Mouse (Mus musculus) spleen, adult 18-20 months (tissue): ENCODE measurements around the gene Ephx1.
"Not testable (repeated sequence)": the region's sequence is repeated elsewhere in the genome, so short reads cannot be mapped to it uniquely, and the experiment has no call there.

Source experiments
- DNase-seq, 2 experiments: peaks; one replicate each; pipeline ENCODE4 v3.0.0; 2022; ENCODE audit warnings: mixed read lengths in 2 of 2

Ephx1 gene

GRCm38 (mm10) chr1:180967261-180967660 lies 53.4 kb downstream of the Ephx1 start:
- DNase-seq, result no peak

GRCm38 (mm10) chr1:180966542-180966941 lies 54.2 kb downstream of the Ephx1 start:
- no peak for DNase-seq

GRCm38 (mm10) chr1:180965786-180966185 lies 54.9 kb downstream of the Ephx1 start:
- DNase-seq, result no peak

GRCm38 (mm10) chr1:180958797-180959196 lies 61.9 kb downstream of the Ephx1 start:
- DNase-seq, result no peak

DNA sequence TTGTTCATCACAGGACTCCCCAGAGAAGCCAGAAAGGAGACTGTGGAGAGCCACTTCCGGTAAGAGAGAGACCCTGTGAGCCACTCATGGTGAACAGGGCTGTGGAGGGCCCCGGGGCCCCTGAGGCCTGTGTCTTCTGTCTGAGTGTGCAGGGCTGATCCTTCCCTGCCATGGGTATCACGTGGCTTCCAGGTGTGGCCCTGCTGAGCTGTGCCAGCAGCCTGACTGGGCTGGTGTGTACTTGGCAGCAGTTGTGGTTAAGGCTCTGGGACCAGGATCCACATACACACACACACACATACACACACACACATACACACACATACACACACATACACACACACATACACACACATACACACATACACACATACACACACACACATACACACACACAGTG lies 62.7 kb downstream of the Ephx1 start:
- DNase-seq, result no peak

GRCm38 (mm10) chr1:180956973-180957381 lies 63.7 kb downstream of the Ephx1 start:
- peak in 1 of 2 experiments; percentile 19 for DNase-seq

GRCm38 (mm10) chr1:180956401-180956800 lies 64.3 kb downstream of the Ephx1 start:
- DNase-seq, result no peak

- DNase-seq, result no peak
Observed at GRCm38 (mm10) chr1:180952808-180953207, 67.9 kb downstream of the Ephx1 start.

DNA sequence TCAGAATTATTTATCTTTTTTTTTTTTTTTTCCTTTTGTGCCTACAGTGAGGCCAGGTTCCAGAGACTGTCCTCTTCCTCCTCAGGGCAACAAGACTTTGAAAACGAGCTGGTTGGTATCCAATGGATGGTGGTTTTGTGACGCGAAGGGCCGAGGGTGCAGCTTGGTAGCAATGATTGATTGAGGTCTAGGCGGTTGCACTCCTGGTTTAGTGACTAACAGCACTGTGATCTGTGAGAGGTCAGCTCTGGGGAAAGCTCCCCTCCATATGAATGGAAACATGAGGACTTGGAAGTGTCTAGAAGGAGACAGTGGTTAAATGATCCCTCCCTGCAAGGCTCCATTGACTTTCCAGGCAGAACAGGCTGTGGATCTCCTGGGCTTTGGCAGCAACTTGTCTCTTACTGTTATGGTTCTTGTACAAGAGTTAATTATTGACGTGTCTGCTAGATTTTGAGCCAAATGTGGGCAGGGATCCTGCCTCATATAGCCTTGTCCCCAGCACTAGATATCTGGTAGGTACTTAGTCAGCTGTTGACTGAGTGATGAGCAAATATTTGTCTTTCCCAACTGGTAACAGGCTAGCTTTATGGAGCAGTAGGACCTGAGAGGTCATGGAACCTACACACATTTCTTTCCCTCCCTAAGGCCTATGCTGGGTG lies 68.5 kb downstream of the Ephx1 start:
- no peak for DNase-seq

- DNase-seq, result no peak
Observed at GRCm38 (mm10) chr1:180946448-180946847, 74.3 kb downstream of the Ephx1 start.

GRCm38 (mm10) chr1:180945001-180945980 lies 75.4 kb downstream of the Ephx1 start:
- DNase-seq, result no peak

DNA sequence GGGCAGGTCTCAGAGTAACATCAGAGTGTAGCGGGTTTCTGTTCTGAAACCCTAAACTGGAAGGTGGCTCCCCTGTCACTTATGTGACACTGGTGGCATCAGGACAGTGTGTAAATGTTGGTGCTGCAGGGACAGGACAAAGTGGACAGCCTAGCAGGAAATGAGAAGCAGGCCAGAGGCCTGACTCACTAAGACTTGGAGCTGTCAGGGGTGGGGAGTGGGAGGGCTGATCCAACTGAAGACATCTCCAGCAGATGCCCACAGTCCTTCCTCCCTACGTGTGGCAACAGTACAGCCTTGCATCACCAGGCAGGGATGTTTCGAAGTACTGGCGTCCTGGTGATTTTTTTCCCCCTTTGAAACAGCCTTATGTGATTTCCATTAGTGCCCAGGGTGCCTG lies 76.2 kb downstream of the Ephx1 start:
- no peak for DNase-seq

- no peak for DNase-seq
Observed at GRCm38 (mm10) chr1:180943896-180944295, 76.8 kb downstream of the Ephx1 start.

DNA sequence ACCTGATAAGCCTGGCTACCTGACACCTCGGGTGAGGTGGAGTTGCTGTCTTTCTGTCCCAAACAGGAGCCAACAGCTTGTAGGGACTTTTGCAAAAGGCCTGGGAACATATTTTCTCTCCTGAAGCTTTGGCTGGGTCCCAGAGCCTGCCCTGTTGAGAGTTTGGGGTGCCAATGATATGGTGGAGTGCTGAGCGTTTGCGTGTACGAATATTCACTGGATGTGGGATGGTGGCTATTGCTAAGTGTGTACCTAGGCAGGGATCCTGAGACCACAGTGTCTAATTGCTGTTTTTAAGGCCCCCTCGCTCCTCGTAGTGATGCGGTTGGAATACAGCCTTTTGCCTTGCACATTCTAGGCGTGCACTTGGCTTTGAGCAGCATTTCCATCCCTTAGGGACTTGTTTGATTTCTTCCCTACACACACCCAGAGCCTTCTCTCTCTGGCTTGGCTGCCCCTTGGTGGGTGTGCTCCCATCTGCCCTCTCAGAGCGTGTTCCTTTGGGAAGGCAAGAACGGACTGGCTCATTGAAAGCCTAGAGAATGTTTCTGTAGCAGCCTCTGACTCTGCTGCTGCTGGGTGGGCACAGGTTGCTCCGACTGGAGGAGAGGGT lies 77.6 kb downstream of the Ephx1 start:
- no peak for DNase-seq

DNA sequence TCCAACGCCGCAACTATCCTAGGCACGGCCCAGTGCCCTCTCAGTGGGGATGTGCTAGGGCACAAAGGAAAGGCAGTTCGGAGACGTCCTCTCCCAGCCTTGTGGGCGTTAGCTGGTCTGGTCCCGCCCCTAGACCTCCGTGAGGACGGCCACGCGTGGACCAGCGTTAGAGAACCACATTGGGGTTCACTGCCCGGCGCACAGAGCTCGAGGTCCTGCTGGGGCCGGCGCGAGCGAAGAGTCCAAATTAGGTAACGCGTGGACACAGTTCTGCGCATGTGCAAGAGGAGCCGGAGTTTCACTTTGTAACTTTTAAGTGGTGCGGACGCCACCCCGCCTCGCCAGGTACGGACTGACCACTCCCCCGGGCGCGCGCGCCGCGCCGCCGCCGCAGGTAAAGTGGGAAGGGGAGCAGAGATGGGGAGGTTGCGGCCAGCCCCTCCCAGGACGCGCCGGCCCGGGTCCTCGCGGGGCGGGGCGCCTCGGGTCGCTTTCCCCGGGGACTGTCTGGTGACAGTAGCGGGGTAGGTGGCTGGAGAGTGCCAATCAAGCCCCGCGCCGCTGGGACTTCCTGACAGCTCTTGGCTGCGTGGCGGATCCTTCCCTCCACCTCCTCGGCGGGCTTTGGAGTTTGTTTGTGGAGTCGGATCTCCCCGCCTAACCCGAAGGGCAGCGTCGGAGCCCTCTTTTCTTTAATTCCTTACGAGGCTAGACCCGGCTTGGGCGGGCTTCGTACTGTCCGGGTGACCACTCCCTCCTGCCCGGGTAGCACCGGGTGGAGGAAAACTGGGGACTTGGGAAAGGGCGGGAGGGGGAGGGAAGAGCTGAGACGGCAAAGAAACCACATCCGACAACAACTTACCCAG lies 78.3 kb downstream of the Ephx1 start, which contains the start of gene Tmem63a:
Gene Tmem63a (plus strand): TSS at position 179 of the 866 bp plus-strand sequence.
- DNase-seq, result peak; percentile 64 to 76

DNA sequence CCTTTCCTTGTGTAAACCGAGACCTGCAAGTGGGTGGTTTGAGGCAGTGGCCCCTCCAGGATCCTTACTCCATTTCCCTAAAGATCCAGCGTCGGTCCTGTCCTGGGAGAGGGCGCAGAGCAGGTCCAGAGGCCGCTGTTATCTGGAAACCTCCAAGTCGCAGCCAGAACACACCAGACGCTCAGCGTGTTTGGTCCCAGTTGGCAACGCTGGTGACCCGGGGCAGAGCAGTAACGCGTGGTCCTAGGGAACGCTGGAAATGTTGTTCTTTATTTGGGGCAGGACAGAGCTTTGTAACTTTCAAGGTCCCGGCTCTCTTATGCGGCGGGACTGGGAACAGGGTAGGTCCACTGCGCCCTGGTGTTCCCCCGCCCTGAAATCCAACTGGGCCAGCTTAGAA lies 79.0 kb downstream of the Ephx1 start:
- DNase-seq, result no peak

DNA sequence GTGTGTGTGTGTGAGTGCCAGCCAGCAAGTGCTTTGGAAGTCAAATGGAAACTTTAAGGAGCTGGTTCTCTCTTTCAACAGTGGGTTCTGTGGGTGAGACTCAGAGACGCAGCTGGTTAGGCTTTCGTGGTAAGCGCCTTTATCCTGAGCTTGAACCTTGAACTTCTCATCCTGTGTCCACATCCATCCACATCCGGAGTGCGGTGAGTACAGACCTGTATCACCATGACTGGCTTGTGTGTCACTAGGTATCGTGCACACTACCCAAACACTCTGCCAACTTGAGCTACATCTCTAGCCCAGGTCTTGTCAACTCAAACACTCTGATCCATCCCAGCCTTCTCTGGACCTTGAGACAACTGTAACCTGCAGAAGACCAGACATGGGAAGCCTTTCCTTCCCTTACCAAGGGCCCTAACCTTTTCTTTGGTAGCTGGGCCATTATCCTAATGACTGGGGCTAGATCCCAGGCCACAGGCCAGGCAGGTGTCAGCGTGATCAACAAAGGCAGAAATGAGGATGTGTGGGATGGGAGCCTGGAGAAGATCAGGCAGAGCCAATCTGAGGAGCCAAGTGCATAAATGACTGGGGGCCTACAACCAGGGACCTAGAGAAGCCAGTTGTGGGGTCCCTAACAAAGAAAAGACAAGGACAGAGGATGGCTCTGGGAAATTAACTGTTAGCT lies 79.8 kb downstream of the Ephx1 start:
- no peak for DNase-seq

DNA sequence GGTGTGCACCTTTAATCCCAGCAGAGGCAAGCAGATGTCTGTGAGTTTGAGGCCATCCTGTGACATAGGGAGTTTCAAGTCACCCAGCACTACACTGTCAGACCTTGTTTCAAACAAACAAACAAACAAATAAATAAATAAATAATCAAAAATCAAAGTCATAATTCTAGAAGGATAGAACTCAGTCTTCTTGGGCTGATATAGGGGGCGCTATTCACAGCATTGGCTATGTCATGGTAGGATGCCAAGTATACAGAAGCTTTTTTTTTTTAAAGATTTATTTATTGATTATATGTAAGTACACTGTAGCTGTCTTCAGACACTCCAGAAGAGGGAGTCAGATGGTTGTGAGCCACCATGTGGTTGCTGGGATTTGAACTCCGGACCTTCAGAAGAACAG lies 81.9 kb downstream of the Ephx1 start:
- not testable (repeated sequence) for DNase-seq

DNA sequence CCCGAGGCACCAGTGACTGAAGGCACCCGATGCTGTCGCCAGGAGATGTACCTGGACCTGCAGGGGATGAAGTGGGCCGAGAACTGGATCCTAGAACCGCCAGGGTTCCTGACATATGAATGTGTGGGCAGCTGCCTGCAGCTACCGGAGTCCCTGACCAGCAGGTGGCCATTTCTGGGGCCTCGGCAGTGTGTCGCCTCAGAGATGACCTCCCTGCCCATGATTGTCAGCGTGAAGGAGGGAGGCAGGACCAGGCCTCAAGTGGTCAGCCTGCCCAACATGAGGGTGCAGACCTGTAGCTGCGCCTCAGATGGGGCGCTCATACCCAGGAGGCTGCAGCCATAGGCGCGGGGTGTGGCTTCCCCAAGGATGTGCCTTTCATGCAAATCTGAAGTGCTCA lies 83.1 kb downstream of the Ephx1 start:
- not testable (repeated sequence) for DNase-seq

DNA sequence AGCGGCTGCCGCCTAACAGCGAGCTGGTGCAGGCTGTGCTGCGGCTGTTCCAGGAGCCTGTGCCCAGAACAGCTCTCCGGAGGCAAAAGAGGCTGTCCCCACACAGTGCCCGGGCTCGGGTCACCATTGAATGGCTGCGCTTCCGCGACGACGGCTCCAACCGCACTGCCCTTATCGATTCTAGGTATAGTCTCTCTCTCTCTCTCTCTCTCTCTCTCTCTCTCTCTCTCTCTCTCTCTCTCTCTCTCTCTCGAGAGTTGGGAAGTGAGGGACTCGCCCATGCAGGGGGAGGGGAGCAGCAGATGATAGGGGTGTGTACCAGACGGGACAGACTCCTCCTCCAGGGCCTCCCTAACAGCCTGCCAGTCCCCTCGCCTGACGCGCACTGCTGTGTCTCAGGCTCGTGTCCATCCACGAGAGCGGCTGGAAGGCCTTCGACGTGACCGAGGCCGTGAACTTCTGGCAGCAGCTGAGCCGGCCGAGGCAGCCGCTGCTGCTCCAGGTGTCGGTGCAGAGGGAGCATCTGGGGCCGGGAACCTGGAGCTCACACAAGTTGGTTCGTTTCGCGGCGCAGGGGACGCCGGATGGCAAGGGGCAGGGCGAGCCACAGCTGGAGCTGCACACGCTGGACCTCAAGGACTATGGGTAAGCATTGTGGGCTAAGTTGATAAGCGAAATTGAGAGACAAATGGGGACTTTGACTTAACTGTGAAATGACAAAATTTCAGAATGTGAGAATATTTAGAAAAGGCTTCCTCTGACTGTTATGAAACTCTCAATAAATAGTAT lies 83.9 kb downstream of the Ephx1 start:
- not testable (repeated sequence) for DNase-seq
